Mouse (Mus musculus) mouse embryonic stem cell (cell line): ENCODE data around the gene Tcf7.

ENCODE experiments used
- in situ Hi-C, 2 experiments: fragments of 300-500 bp; cut with MboI; formaldehyde crosslinking; loops; 1 replicate in 1 of 2; 3 replicates in 1 of 2; pipeline ENCODE4 v1.14.3; 2019 to 2020; ENCODE audit warnings: low sequenced_read_pairs in 2 of 2, low pct_unique_long_range_greater_than_20kb in 1 of 2, mixed read lengths in 1 of 2; ENCODE audit not compliant: unreplicated experiment in 1 of 2

The Tcf7 gene

GRCm38 (mm10) chr11:52240898-52241542 is 41.8 kb downstream of the Tcf7 start:
- in situ Hi-C loops, result no loop called here

- in situ Hi-C loops, result no loop called here
Observed at GRCm38 (mm10) chr11:52234509-52234908, 48.3 kb downstream of the Tcf7 start.

- in situ Hi-C loops, result no loop called here
Observed at GRCm38 (mm10) chr11:52233906-52234305, 48.9 kb downstream of the Tcf7 start.

GRCm38 (mm10) chr11:52233043-52233653 is 49.7 kb downstream of the Tcf7 start:
- in situ Hi-C loops, result no loop called here

GRCm38 (mm10) chr11:52231606-52232541 is 50.9 kb downstream of the Tcf7 start, which contains the start of gene Skp1a:
Gene Skp1a, plus strand, starts transcription at chr11:52231995.
- in situ Hi-C loops, result no loop called here

- in situ Hi-C loops, result no loop called here
Observed at GRCm38 (mm10) chr11:52230694-52231093, 52.1 kb downstream of the Tcf7 start.

- in situ Hi-C loops, result loop anchor here (10.0 kb wide), 1 partner anchor 116 kb away; no protein-coding TSS in a partner anchor
Observed at GRCm38 (mm10) chr11:52228722-52229448, 53.9 kb downstream of the Tcf7 start.

GRCm38 (mm10) chr11:52227466-52228226 is 55.2 kb downstream of the Tcf7 start:
- in situ Hi-C loops, result loop anchor here (10.0 kb wide), 1 partner anchor 117 kb away; no protein-coding TSS in a partner anchor

- in situ Hi-C loops, result loop anchor here (10.0 kb wide), 1 partner anchor 118 kb away; no protein-coding TSS in a partner anchor
Observed at GRCm38 (mm10) chr11:52227053-52227452, 55.8 kb downstream of the Tcf7 start.

GRCm38 (mm10) chr11:52225986-52226599 is 56.7 kb downstream of the Tcf7 start:
- in situ Hi-C loops, result loop anchor here (10.0 kb wide), 1 partner anchor 119 kb away; no protein-coding TSS in a partner anchor

GRCm38 (mm10) chr11:52223968-52224682 is 58.7 kb downstream of the Tcf7 start:
- in situ Hi-C loops, result loop anchor here (10.0 kb wide), 1 partner anchor 121 kb away; no protein-coding TSS in a partner anchor

- in situ Hi-C loops, result loop anchor here (10.0 kb wide), 1 partner anchor 122 kb away; no protein-coding TSS in a partner anchor
Observed at GRCm38 (mm10) chr11:52222891-52223290, 59.9 kb downstream of the Tcf7 start.

- in situ Hi-C loops, result loop anchor here (10.0 kb wide), 1 partner anchor 123 kb away; no protein-coding TSS in a partner anchor
Observed at GRCm38 (mm10) chr11:52221921-52222320, 60.9 kb downstream of the Tcf7 start.

GRCm38 (mm10) chr11:52220282-52220681 is 62.5 kb downstream of the Tcf7 start:
- in situ Hi-C loops, result loop anchor here (10.0 kb wide), 1 partner anchor 125 kb away; no protein-coding TSS in a partner anchor

GRCm38 (mm10) chr11:52213887-52214286 is 68.9 kb downstream of the Tcf7 start, which contains the start of gene Olfr1371:
Gene Olfr1371, minus strand, starts transcription at chr11:52213987.
- in situ Hi-C loops, result loop anchor here in 1 of 2 experiments (10.0 kb wide), 1 partner anchor 69 kb away; the partner anchor contains the start of gene Olfr1373
